Mouse (Mus musculus) intestine, postnatal 0 days (tissue): ENCODE data around the gene Cacna1c. TPM values are rescaled to one million over a fixed set of nuclear protein-coding genes. Genes with fewer than 3 reads are reported as not detected.

Experiments
- ATAC-seq: fragments of 200-750 bp; cut with Nextera tagmentation; 2 replicates; pipeline ENCODE4 v1.8.0; 2017; ENCODE audit warnings: mild to moderate bottlenecking, moderate TSS enrichment, moderate library complexity
- H3K27ac ChIP-seq: fragments of 300-500 bp; sonication (generic); 2 replicates; pipeline ENCODE4 v1.5.1; 2014; ENCODE audit warnings: mild to moderate bottlenecking, low read depth, low read length, moderate library complexity
- H3K27me3 ChIP-seq: fragments of 300-500 bp; sonication (generic); replicated peaks from 2 replicates; pipeline ENCODE4 v1.6.1; 2014; ENCODE audit warnings: low read length, mixed read lengths; ENCODE audit not compliant: control insufficient read depth, insufficient read depth
- H3K36me3 ChIP-seq: fragments of 300-500 bp; sonication (generic); 2 replicates; pipeline ENCODE4 v1.6.1; 2014; ENCODE audit warnings: mild to moderate bottlenecking, moderate library complexity; ENCODE audit not compliant: control insufficient read depth, insufficient read depth
- H3K4me1 ChIP-seq: fragments of 300-500 bp; sonication (generic); replicated peaks from 2 replicates; pipeline ENCODE4 v1.6.1; 2014; ENCODE audit warnings: antibody characterized with exemption, low read length, mixed read lengths; ENCODE audit not compliant: control insufficient read depth, insufficient read depth
- H3K4me2 ChIP-seq: fragments of 300-500 bp; sonication (generic); replicated peaks from 2 replicates; pipeline ENCODE4 v1.6.1; 2014; ENCODE audit warnings: low read depth, mild to moderate bottlenecking, moderate library complexity
- H3K4me3 ChIP-seq: fragments of 300-500 bp; sonication (generic); 2 replicates; pipeline ENCODE4 v1.5.1; 2014; ENCODE audit warnings: low read depth, low read length
- H3K9ac ChIP-seq: fragments of 300-500 bp; sonication (generic); 2 replicates; pipeline ENCODE4 v1.6.1; 2014; ENCODE audit warnings: mild to moderate bottlenecking, low read depth, low read length
- H3K9me3 ChIP-seq: fragments of 300-500 bp; sonication (generic); 2 replicates; pipeline ENCODE4 v1.6.1; 2016; ENCODE audit warnings: mixed run types; ENCODE audit not compliant: control insufficient read depth
- CTCF ChIP-seq: sonication (generic); IDR thresholded peaks from 2 replicates; pipeline ENCODE4 v1.5.1; 2016; ENCODE audit warnings: low read depth, mild to moderate bottlenecking, control low read depth, antibody characterized with exemption, moderate library complexity
- WGBS: fragments of 180-500 bp; shearing (Covaris S2); extraction: QIAGEN DNeasy Blood & Tissue Kit; methylation state at CpG from one replicate; pipeline ENCODE4 v1.1.7; 2014; 5-methylcytosine and 5-hydroxymethylcytosine counted together
- polyA plus RNA-seq: library from polyadenylated mRNA; unstranded; fragments of >200 nt; fragmentation: Nextera tagmentation; extraction: Ambion mirVana; gene quantifications from 2 replicates; pipeline ENCODE4 v1.2.1, GENCODE M21; 2015

Gene Cacna1c
- polyA plus RNA-seq, 1 experiment from 2014 or later, result 1.2 TPM

GRCm38 (mm10) chr6:118649121-118649783 lies 547.0 kb downstream of the Cacna1c start:
- TF ChIP-seq CTCF, result no peak
- no peak overlapping the region for H3K27ac ChIP-seq
- H3K4me1 ChIP-seq, result no peaks in the 10 kb centered on the region
- no peak overlapping the region for H3K4me3 ChIP-seq
- H3K4me2 ChIP-seq, result no peak overlapping the region
- no peaks in the 10 kb centered on the region for H3K9me3 ChIP-seq
- 0 out of 2 replicates have a peak, but pooled peaks cover 2% of the 10 kb centered on the region for H3K27me3 ChIP-seq
- WGBS, result 88% methylated on average over 6 of the region's 6 CpGs
- no peak overlapping the region for H3K9ac ChIP-seq
- no peaks in the 10 kb centered on the region for H3K36me3 ChIP-seq
- ATAC-seq, result no peak

GRCm38 (mm10) chr6:118646265-118647061 lies 549.8 kb downstream of the Cacna1c start:
- Histone ChIP-seq H3K9me3 (no peaks in the 10 kb centered on the region), H3K4me3 (no peak overlapping the region), H3K27ac (no peak overlapping the region), H3K4me2 (no peak overlapping the region), H3K27me3 (0 out of 2 replicates have a peak, but pooled peaks cover 2% of the 10 kb centered on the region), H3K9ac (no peak overlapping the region), H3K4me1 (no peaks in the 10 kb centered on the region), H3K36me3 (no peaks in the 10 kb centered on the region)
- WGBS, result 54% methylated on average over 14 of the region's 14 CpGs
- ATAC-seq, result no peak
- peak; percentile 85 for TF ChIP-seq CTCF

GRCm38 (mm10) chr6:118644866-118645265 lies 551.4 kb downstream of the Cacna1c start:
- no peak for ATAC-seq
- no peak overlapping the region for H3K4me3 ChIP-seq
- no peaks in the 10 kb centered on the region for H3K36me3 ChIP-seq
- no peaks in the 10 kb centered on the region for H3K9me3 ChIP-seq
- H3K27ac ChIP-seq, result no peak overlapping the region
- no peak overlapping the region for H3K9ac ChIP-seq
- H3K4me2 ChIP-seq, result no peak overlapping the region
- 83% methylated on average over 12 of the region's 12 CpGs for WGBS
- no peaks in the 10 kb centered on the region for H3K4me1 ChIP-seq
- H3K27me3 ChIP-seq, result 0 out of 2 replicates have a peak, but pooled peaks cover 2% of the 10 kb centered on the region
- TF ChIP-seq CTCF, result no peak

- 86% methylated on average over 2 of the region's 2 CpGs for WGBS
- Histone ChIP-seq H3K4me2 (no peak overlapping the region), H3K4me3 (no peak overlapping the region), H3K9me3 (no peaks in the 10 kb centered on the region), H3K27me3 (0 out of 2 replicates have a peak, but pooled peaks cover 2% of the 10 kb centered on the region), H3K9ac (no peak overlapping the region), H3K36me3 (no peaks in the 10 kb centered on the region), H3K27ac (no peak overlapping the region), H3K4me1 (no peaks in the 10 kb centered on the region)
- no peak for ATAC-seq
- no peak for TF ChIP-seq CTCF
These were observed 552.7 kb downstream of the Cacna1c start for GRCm38 (mm10) chr6:118643541-118643940.

GRCm38 (mm10) chr6:118641671-118642325 lies 554.4 kb downstream of the Cacna1c start:
- H3K9ac ChIP-seq, result no peak overlapping the region
- no peak for ATAC-seq
- H3K27ac ChIP-seq, result no peak overlapping the region
- 82% methylated on average over 6 of the region's 6 CpGs for WGBS
- H3K36me3 ChIP-seq, result no peaks in the 10 kb centered on the region
- H3K9me3 ChIP-seq, result peaks cover 4% of the 10 kb centered on the region; the same call in 1 of the 2 replicates
- no peaks in the 10 kb centered on the region for H3K4me1 ChIP-seq
- no peak for TF ChIP-seq CTCF
- H3K4me3 ChIP-seq, result no peak overlapping the region
- H3K4me2 ChIP-seq, result no peak overlapping the region
- H3K27me3 ChIP-seq, result 0 out of 2 replicates have a peak, but pooled peaks cover 2% of the 10 kb centered on the region

- no peak overlapping the region for H3K4me2 ChIP-seq
- no peak for ATAC-seq
- 48% methylated on average over 2 of the region's 2 CpGs for WGBS
These were observed 556.4 kb downstream of the Cacna1c start for GRCm38 (mm10) chr6:118639816-118640215.

More at GRCm38 (mm10) chr6:118639816-118640215, 556.4 kb downstream of the Cacna1c start:
- Histone ChIP-seq H3K36me3 (no peaks in the 10 kb centered on the region), H3K4me3 (no peak overlapping the region), H3K9ac (no peak overlapping the region), H3K4me1 (no peaks in the 10 kb centered on the region), H3K27ac (no peak overlapping the region), H3K27me3 (no peaks in the 10 kb centered on the region), H3K9me3 (peaks cover 6% of the 10 kb centered on the region; the same call in 1 of the 2 replicates)
- TF ChIP-seq CTCF, result no peak
